Mouse (Mus musculus) heart, embryonic 16.5 days (tissue): ENCODE data around the gene Bbs7. TPM values are rescaled to one million over a fixed set of nuclear protein-coding genes. Genes with fewer than 3 reads are reported as not detected.
"Not testable (repeated sequence)": the region's sequence is repeated elsewhere in the genome, so short reads cannot be mapped to it uniquely, and the experiment has no call there.

Experiments used
- ATAC-seq: fragments of 200-750 bp; cut with Nextera tagmentation; replicated peaks from 2 replicates; pipeline ENCODE4 v1.8.0; 2017; ENCODE audit warnings: moderate number of reproducible peaks; ENCODE audit not compliant: insufficient read depth, low FRiP score; ENCODE audit errors: extremely low read depth
- H3K27ac ChIP-seq: fragments of 300-500 bp; sonication (generic); 2 replicates; pipeline ENCODE4 v1.5.1; 2014; ENCODE audit warnings: mild to moderate bottlenecking, low read length, control low read depth, moderate library complexity
- H3K27me3 ChIP-seq: fragments of 300-500 bp; sonication (generic); 2 replicates; pipeline ENCODE4 v1.6.1; 2014; ENCODE audit warnings: low read length, mixed read lengths; ENCODE audit not compliant: control insufficient read depth, insufficient read depth
- H3K36me3 ChIP-seq: fragments of 300-500 bp; sonication (generic); 2 replicates; pipeline ENCODE4 v1.6.1; 2014; ENCODE audit not compliant: control insufficient read depth, insufficient read depth
- H3K4me1 ChIP-seq: fragments of 300-500 bp; sonication (generic); 2 replicates; pipeline ENCODE4 v1.6.1; 2014; ENCODE audit warnings: low read length, mixed read lengths; ENCODE audit not compliant: control insufficient read depth, insufficient read depth
- H3K4me2 ChIP-seq: fragments of 300-500 bp; sonication (generic); 2 replicates; pipeline ENCODE4 v1.6.1; 2014; ENCODE audit warnings: low read depth, mild to moderate bottlenecking, control low read depth, low read length
- H3K4me3 ChIP-seq: fragments of 300-500 bp; sonication (generic); 2 replicates; pipeline ENCODE4 v1.5.1; 2014; ENCODE audit warnings: mild to moderate bottlenecking, control low read depth, low read length
- H3K9ac ChIP-seq: fragments of 300-500 bp; sonication (generic); 2 replicates; pipeline ENCODE4 v1.6.1; 2014; ENCODE audit warnings: low read length, control low read depth
- H3K9me3 ChIP-seq: fragments of 300-500 bp; sonication (generic); replicated peaks from 2 replicates; pipeline ENCODE4 v1.6.1; 2016; ENCODE audit warnings: low read length; ENCODE audit not compliant: control insufficient read depth
- WGBS: fragments of 180-500 bp; shearing (Covaris S2); extraction: QIAGEN DNeasy Blood & Tissue Kit; methylation state at CpG from one replicate; pipeline ENCODE4 v1.1.7; 2014; 5-methylcytosine and 5-hydroxymethylcytosine counted together
- polyA plus RNA-seq: library from polyadenylated mRNA; unstranded; fragments of >200 nt; fragmentation: Nextera tagmentation; extraction: Ambion mirVana; gene quantifications from 2 replicates; pipeline ENCODE4 v1.2.1, GENCODE M21; 2015

Gene Bbs7
- 10.0 and 11.7 TPM in 2 replicates for polyA plus RNA-seq

DNA sequence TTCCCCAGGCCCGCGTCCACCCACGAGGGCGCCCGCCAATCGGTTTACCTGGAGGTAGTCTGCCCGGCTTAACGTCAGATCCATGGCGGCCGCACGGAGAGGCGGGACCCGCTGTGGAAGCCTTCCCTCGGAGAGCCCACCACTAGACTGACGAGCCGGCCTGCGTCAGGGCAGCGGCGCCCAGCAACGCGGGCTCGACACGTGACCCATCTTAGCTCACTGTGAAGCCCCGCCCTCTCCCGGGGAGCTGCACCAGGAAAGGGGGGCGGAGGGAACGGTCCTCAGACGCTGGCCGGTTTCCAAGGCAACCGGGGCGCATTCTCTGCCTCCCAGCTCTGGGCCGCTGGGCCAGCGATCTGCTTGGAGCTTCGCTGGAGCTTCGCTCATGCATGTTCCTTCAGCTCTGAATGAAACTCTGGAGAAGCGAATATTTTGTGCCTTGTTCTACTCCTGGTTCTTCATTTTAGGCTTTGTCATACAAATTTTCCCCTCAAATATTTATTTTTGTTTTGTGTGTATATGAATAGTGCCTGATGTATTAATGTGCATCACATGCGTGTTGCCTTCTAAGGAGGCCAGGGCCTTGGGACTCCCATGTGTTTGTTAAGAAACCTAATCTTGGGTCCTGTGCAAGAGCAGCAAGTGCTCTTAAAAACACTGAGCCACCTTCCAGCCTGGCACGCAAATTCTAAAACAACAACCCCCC is at the start of gene Bbs7:
Bbs7 (minus strand) TSS at position 276 of the 706 bp plus-strand sequence.
- 4% methylated on average over 37 of the region's 38 CpGs for WGBS
- ATAC-seq, result peak; percentile 99
- no peaks in the 10 kb centered on the region for H3K9me3 ChIP-seq
- peak within 1 kb of the TSS; percentile 90 for H3K4me3 ChIP-seq
- H3K27ac ChIP-seq, result peak within 1 kb of the TSS; percentile 74
- no peaks in the 10 kb centered on the region for H3K36me3 ChIP-seq
- peak within 1 kb of the TSS; percentile 87 for H3K4me2 ChIP-seq
- no peaks in the 10 kb centered on the region for H3K27me3 ChIP-seq
- H3K9ac ChIP-seq, result peak within 1 kb of the TSS; percentile 85
- H3K4me1 ChIP-seq, result peaks cover 7% of the 10 kb centered on the region; the same call in 1 of the 2 replicates

DNA sequence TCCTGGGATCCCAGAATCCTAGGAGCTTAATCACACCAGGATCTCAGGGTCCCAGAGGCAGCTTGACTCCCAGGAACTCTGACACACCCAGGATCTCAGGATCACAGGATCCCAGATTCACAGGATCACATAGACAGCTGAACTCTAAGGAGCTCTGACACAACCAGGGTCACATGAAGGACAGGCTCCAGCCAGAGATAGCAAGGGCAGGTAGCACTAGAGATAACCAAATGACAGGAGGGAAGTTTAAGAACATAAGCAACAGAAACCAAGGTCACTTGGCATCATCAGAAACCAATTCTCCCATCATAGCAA is 31.9 kb upstream of the Bbs7 start:
- not testable (repeated sequence) for H3K36me3 ChIP-seq, ATAC-seq, H3K27me3 ChIP-seq, H3K27ac ChIP-seq, H3K9me3 ChIP-seq, H3K4me2 ChIP-seq, H3K4me1 ChIP-seq, H3K4me3 ChIP-seq, H3K9ac ChIP-seq

- 76% methylated on average over 3 of the region's 3 CpGs for WGBS
- Histone ChIP-seq H3K9ac (no peak overlapping the region), H3K9me3 (no peaks in the 10 kb centered on the region), H3K36me3 (no peaks in the 10 kb centered on the region; the same call in 1 of the 2 replicates), H3K4me2 (no peak overlapping the region), H3K27me3 (no peaks in the 10 kb centered on the region), H3K4me1 (no peaks in the 10 kb centered on the region), H3K27ac (no peak overlapping the region), H3K4me3 (no peak overlapping the region)
- ATAC-seq, result no peak
Measured at GRCm38 (mm10) chr3:36644554-36645244, 31.4 kb upstream of the Bbs7 start.

DNA sequence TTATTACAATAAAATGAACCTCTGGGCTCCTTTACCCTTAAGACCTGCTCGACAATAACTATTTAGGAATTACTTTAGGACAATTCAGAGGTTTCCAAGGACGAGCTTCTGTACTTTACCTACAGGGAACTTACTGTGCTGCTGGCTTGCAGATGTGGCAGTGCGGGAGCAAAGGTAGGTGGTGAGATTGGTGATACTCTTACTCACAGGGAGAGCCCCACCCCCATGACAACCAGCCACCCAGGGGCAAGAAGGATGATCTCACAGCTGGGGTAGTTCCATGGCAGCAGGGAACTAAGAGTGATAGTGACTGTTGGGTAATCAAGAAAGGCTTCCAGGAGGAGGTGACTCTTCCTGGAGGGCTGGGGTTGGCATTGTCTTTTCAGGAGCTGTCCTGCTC is 30.1 kb upstream of the Bbs7 start:
- Histone ChIP-seq H3K4me3 (no peak overlapping the region), H3K36me3 (no peaks in the 10 kb centered on the region), H3K9me3 (no peaks in the 10 kb centered on the region), H3K27me3 (no peaks in the 10 kb centered on the region), H3K4me1 (no peaks in the 10 kb centered on the region), H3K9ac (no peak overlapping the region), H3K27ac (no peak overlapping the region), H3K4me2 (no peak overlapping the region)
- ATAC-seq, result no peak
- WGBS, result 84% methylated on average over 3 of the region's 3 CpGs

- Histone ChIP-seq H3K36me3 (no peaks in the 10 kb centered on the region), H3K4me3 (no peak overlapping the region), H3K9ac (no peak overlapping the region), H3K27ac (no peak overlapping the region), H3K4me1 (no peaks in the 10 kb centered on the region), H3K9me3 (no peaks in the 10 kb centered on the region), H3K27me3 (no peaks in the 10 kb centered on the region), H3K4me2 (no peak overlapping the region)
- WGBS, result 66% methylated on average over 13 of the region's 13 CpGs
- no peak for ATAC-seq
Measured at GRCm38 (mm10) chr3:36642736-36643135, 29.5 kb upstream of the Bbs7 start.

- H3K27me3 ChIP-seq, result no peaks in the 10 kb centered on the region
- ATAC-seq, result no peak
- H3K4me2 ChIP-seq, result no peak overlapping the region
- no peak overlapping the region for H3K27ac ChIP-seq
- no peaks in the 10 kb centered on the region for H3K4me1 ChIP-seq
- WGBS, result 63% methylated on average over 2 of the region's 2 CpGs
- no peak overlapping the region for H3K4me3 ChIP-seq
- H3K36me3 ChIP-seq, result no peaks in the 10 kb centered on the region
- no peak overlapping the region for H3K9ac ChIP-seq
- H3K9me3 ChIP-seq, result no peaks in the 10 kb centered on the region
Measured at GRCm38 (mm10) chr3:36640787-36641186, 27.5 kb upstream of the Bbs7 start.

DNA sequence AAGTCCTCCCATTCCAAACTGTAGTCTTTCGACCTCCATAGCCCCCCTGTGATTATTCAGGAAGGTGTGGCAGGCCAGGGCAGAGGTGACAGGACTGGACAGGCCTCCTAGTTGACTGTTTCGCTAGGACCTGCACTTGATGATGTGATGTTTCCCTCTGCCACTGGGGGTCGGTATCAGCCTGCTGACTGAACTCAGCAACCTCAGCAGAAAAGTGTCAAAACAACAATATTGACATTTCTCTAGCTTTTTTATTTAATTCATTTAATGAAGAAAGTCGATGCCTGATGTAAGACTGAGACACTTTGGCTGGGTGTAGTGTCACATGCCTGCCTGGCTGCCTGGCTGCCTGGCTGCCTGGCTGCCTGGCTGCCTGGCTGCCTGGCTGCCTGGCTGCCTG is 22.2 kb upstream of the Bbs7 start:
- no peaks in the 10 kb centered on the region for H3K4me1 ChIP-seq
- no peak overlapping the region for H3K4me2 ChIP-seq
- H3K27me3 ChIP-seq, result no peaks in the 10 kb centered on the region
- no peak for ATAC-seq
- WGBS, result 19% methylated on average over 4 of the region's 4 CpGs
- no peaks in the 10 kb centered on the region for H3K9me3 ChIP-seq
- no peak overlapping the region for H3K4me3 ChIP-seq
- H3K27ac ChIP-seq, result no peak overlapping the region
- no peaks in the 10 kb centered on the region for H3K36me3 ChIP-seq
- H3K9ac ChIP-seq, result no peak overlapping the region

GRCm38 (mm10) chr3:36626803-36627202 is 13.5 kb upstream of the Bbs7 start:
- peak; percentile 32; the same call in 1 of the 2 replicates for ATAC-seq
- 63% methylated on average over 2 of the region's 2 CpGs for WGBS
- no peak overlapping the region for H3K4me3 ChIP-seq

GRCm38 (mm10) chr3:36618181-36618580 is 4.9 kb upstream of the Bbs7 start:
- Histone ChIP-seq H3K4me1 (0 out of 2 replicates have a peak, but pooled peaks cover 4% of the 10 kb centered on the region), H3K4me2 (no peak overlapping the region), H3K27ac (no peak overlapping the region), H3K9ac (no peak overlapping the region), H3K9me3 (no peaks in the 10 kb centered on the region), H3K27me3 (no peaks in the 10 kb centered on the region), H3K36me3 (no peaks in the 10 kb centered on the region), H3K4me3 (no peak overlapping the region)
- no peak for ATAC-seq
- WGBS, result 75% methylated on average over 7 of the region's 7 CpGs

More at GRCm38 (mm10) chr3:36626803-36627202, 13.5 kb upstream of the Bbs7 start:
- Histone ChIP-seq H3K4me2 (no peak overlapping the region), H3K27ac (no peak overlapping the region), H3K36me3 (no peaks in the 10 kb centered on the region), H3K9ac (no peak overlapping the region), H3K9me3 (no peaks in the 10 kb centered on the region), H3K4me1 (0 out of 2 replicates have a peak, but pooled peaks cover 4% of the 10 kb centered on the region), H3K27me3 (no peaks in the 10 kb centered on the region)
